Mouse (Mus musculus) kidney, adult 18-20 months (tissue): ENCODE measurements around the gene Olfr223.
"Not testable (repeated sequence)": the region's sequence is repeated elsewhere in the genome, so short reads cannot be mapped to it uniquely, and the experiment has no call there.

Source experiments
- DNase-seq: peaks from one replicate; pipeline ENCODE4 v3.0.0; 2021

Gene Olfr223

DNA sequence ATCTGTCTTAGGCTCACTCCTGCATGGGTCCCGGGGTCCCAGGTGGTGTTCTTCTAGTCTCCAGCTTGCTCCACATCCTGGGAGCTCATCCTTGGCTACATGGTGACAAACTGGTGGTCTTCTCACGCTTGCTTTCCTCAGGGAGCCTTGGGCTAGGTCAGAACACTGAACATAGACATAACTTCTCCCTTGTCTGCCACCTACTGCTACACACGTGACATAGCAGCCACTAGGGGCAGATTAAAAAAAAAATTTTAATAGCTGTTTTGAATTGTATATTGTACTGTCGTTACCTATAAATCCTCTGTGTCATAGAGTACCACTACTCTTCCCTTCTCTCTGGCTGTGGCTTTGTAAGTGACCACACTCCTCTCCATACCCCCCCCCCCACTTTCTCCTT lies 3.0 kb upstream of the Olfr223 start:
- DNase-seq, result no peak

DNA sequence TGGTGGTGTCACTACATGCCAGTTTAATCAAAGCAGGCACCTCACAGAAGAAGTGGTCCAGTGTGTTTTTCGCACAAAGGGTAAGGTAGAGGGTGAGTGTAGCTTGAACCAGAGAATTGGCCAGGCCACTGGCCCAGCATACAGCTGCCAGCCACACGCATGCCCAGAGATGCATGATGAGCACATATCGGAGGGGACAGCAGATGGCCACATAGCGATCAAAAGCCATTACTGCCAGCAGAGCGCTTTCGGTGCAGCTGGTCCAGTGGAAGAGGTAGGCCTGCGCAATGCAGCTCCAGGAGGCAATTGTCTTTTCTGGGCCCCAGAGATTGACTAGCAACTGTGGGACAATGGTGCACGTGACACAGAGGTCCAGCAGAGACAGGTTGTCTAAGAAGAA lies 3.6 kb downstream of the Olfr223 start:
- DNase-seq, result no peak

DNA sequence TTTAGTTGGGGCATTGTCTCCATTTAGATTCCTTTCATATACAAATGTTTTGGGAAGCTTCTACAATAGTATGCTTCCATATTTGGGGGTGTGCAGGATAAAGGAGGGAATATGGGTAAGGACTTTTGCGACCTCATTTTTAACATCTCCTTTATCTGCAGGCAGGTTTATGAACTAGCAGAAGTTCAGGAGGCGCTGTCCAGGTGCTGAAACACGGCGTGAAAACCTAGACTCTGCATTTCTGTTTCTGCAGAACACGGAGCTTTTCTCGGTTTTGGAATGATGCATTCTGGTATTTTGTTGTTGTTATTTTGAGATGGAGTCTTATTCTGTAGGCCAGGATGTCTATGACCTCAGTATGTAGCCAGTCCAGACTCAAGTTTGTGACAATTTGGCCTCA lies 8.6 kb downstream of the Olfr223 start:
- DNase-seq, result peak; percentile 16

DNA sequence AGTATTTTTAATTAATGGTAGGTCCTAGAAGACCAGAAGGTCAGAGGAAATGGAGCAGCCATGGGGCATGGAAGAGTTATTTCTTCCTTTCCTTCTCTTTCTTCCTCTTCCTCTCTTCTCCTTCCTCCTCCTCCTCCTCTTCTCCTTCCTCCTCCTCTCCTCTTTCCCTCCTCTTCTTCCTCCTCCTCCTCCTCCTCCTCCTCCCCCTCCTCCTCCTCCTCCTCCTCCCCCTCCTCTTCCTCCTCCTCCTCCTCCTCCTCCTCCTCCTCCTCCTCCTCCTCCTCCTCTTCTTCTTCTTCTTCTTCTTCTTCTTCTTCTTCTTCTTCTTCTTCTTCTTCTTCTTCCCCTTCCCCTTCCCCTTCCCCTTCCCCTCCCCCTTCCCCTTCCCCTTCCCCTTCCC lies 17.0 kb downstream of the Olfr223 start, which contains the start of gene Olfr222:
Gene Olfr222, minus strand, starts transcription at position 101 of the 400 bp plus-strand sequence.
- DNase-seq, result not testable (repeated sequence)

DNA sequence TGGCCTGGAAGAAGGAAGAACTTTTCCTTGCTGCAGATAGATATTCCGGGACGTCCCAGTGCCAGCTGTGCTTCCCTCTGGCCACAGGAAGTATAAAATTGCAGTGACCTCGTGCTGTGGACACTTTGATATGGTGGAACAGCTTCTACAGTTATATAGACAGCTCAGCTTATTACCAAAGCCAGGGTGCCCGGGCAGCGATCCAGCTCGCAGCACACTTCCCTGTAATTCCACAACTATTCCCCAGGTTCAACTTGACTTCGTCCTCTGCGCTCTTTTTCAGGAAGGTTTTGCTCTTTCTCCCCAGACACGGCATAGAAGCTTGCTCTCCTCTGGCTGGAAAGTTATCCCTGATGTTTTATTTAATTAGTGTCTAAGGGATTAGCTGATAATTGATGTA lies 17.4 kb downstream of the Olfr223 start:
- DNase-seq, result no peak

DNA sequence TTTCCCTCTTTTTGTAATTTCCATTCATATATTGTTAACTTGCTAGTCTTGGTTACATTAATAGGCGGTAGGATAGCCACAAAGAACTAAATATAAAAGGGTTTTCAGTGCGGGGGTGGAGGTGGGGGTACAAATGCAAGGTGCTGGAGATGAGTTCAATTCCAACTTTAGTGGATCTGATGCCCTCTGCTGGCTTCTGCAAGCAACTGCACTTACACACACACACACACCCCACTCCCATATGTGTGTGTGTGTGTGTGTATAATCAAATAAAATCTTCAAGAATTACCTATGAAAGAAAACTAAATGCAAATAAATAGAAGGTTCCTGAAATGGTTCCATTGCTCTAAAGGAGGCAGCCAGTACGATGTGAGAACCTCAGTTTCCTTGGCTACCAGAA lies 23.8 kb downstream of the Olfr223 start:
- DNase-seq, result no peak

DNA sequence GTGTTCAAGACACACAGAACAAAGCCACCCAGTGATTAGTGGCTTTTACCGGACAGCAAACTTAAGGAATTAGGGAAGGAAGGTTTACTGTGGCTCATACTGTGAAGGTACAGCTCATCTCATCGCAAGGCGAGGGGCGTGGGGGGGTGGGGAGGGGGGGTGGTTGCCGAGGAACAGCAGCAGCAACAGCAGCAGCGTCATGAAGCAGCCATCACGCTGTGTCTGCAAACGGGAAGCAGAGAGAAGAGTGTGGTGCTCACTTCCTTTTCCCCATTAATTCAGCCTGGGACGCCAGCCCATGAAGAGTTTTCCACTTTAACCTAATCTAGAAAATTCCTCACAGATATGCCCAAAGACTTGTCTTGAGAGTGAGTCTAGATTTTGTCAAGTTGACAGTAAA lies 30.3 kb downstream of the Olfr223 start:
- no peak for DNase-seq

DNA sequence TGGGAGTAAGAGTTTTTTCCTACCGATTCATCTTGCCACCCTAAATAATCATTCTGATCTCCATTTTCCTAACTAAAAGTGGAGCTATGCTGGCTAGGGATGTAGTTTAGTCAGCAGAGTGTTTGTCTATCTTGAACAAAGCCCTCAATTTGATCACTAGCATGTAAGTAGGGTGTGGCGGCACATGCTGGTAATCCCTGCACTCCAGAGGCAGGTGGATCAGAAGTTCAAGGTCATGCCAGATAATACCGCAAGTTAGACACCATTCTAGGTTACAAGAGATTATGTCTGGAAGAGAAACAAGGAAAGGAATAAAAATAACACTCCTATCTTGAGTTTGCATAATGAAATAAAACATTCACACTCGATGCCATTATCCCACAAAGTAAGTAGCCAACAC lies 30.8 kb downstream of the Olfr223 start:
- DNase-seq, result no peak

DNA sequence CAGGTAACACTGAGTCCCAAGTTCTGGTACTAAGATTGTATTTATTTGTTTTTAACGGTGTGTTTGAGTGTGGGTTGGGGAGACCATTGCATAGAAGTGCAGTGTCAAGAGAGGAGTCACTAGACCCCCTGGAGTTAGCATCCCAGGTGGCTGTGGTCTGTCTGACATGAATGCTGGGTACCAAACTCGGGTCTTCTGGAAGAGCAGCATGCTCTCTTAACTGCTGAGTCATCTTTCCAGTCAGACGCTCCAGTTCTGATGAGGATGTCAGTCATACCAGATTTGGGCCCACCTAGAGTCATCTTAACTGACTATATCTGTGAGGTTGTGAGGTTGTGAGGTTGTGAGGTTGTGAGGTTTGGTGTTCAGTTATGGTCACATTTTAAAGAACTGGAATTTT lies 32.2 kb downstream of the Olfr223 start:
- no peak for DNase-seq

DNA sequence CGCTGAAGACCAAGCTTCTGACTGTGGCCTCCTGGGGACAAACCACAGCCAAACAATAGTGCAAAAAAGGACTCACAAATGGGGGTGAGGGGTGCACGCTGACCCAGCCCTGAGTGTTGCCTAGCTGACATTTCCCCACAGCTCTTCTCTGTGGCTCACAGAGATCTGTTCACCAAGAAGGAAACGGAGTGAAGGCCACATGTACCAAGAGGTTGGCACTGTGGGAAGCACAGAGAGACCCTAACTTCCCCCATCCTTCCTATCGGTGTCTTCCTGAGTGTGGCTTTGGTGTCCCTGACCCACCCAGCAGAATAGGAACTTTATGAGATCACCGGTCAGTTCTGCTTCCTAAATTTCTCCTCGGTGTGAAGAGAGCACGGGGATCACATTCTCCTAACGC lies 38.6 kb downstream of the Olfr223 start:
- no peak for DNase-seq

DNA sequence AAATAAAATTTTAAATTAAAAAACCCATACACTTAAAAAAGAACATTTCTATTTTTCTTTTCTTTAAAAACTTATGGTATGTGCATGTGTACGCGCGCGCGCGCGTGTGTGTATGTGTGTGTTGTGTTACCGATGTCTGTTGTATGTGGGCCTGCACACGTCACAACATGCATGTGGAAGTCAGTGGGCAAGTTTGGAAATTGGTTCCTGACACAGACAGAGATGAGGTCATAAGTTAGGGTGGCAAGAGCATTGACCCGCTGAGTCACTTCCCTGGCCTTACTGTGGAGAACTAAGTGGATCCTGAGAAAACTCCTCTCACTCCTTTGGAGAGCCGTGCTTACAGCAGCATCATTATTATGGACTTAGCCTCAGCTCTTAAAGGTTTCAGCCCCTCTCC lies 39.0 kb downstream of the Olfr223 start:
- no peak for DNase-seq

DNA sequence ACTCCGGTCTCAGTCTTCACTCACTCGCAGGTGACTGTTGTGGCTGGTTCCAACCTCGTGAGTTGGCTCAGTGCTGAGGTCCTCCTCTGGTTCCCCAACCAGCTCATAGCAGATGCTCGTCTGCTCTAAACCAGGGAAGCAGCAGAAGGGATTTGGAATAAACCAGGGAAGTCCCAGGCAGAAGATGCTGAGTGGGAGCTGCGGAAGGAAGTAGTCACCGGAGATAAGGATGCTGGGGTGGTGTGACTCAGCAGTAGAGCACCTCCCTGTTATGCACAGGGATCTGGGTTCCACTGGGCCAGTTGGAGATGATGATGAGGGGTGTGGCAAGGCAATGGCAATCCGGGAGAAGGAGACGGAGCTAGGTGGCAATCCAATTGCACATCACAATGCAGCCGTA lies 49.1 kb downstream of the Olfr223 start:
- no peak for DNase-seq

DNA sequence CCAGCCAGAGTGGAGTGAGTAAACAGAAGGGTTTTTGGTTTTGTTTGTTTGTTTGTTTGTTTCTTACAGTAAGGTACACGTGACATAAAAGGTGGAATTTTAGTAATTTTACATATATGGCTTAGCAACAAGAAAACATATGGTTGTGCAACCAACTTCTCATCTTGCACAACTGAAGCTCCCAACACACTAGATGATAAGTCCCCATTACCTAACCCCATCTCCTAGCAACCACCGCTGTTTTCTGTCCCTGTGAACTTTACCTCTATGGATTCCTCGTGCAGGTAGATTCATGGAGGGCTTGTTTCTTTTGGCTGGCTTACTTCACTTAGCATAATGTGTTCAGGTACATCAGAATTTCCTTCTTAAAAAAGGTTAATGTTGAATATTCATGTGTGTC lies 49.7 kb downstream of the Olfr223 start:
- DNase-seq, result no peak

DNA sequence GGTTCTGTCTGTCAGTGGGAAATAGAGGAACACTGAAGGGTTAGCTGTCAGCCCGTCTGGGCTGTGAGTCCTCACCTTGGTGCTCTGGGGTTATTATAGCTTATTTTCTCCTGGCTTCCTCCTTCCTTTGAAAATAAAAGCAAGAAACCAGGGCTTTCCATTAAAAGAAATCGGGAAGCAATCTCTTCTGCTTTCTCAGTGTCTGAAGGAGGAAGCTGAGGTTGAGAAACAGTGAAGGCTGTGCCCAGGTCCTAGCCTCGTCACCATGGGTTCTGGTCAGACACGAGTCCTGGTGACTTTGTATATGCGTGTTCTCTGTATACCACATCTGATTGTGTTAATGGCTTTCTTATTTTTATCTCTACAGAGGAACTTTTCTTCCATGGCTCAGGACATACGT lies 50.6 kb downstream of the Olfr223 start:
- DNase-seq, result no peak

DNA sequence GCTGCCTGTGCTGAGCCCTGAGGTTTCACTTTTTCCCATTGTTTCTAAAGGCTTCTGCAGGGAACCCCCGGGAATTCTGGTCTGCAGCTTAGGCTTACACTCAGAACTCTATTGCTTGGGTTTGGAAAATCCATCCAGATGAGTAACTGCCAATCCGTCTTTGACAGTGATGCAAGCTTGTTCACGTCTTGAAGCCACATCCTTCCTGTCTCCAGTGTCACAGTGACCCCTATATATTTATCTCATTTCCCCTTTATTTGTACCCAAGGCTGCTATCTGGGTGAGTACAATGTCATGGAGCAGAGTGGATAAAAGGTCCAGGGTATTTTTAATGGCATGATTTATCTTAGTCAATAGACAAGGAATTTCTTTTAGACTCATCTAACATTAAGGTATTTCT lies 51.8 kb downstream of the Olfr223 start, which contains the start of gene Nlrp3:
Gene Nlrp3, plus strand, starts transcription at position 245 of the 400 bp plus-strand sequence.
- DNase-seq, result no peak

DNA sequence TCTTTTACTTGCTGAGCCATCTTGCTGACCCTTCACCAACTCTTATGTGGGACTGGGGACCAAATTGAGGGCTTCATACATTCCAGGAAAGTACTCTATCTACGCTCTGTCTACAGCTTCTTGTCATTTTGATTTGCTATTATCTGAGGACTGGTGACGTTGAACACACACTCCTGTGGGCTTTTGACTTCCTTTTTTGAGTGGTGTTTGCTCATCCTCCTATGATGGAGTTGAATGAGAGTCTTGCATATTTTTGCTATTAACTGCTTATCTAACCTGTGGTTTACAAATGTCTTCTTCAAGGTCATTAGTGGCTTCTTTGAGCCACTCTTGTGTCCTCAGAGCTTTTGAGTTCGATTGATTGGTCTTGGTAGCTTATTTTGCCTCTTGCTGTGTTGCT lies 53.0 kb downstream of the Olfr223 start:
- no peak for DNase-seq
